Mouse (Mus musculus): ENCODE results near the gene Plekhg4.

DNA sequence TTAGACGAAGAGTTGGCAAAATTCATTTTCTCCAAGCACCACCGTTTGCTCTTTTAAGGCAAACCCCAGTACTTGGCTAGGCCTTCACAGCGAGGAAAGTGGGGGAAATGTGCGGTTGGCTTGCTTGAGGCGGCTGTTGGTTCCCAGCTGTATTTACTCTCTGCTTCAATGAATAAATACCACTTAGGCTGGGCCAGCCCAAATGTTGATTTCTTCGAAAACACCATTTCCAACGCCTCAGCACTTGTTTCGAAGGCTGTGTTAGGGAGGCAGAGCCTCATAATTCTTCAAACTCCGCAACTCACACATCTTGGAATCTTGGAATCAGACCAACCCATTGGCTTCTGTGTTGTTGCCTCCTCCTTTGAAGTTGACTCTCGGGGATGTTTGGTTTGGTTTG lies 33.3 kb downstream of the Plekhg4 start:
- no peak for TF ChIP-seq CTCF (conservative IDR thresholded peaks at IDR 0.05; ENCODE audit: low read length)
- no peak for TF ChIP-seq NANOG (IDR thresholded peaks at IDR 0.05; ENCODE audit: borderline replicate concordance, low read length)

All from E14TG2a.4 (cell line).